Mouse (Mus musculus) kidney, adult 18-20 months (tissue): Measurements from ENCODE around the gene Zfp992.
"Not testable (repeated sequence)": the region's sequence is repeated elsewhere in the genome, so short reads cannot be mapped to it uniquely, and the experiment has no call there.

Experiments
- DNase-seq: peaks from one replicate; pipeline ENCODE4 v3.0.0; 2021

The Zfp992 gene

DNA sequence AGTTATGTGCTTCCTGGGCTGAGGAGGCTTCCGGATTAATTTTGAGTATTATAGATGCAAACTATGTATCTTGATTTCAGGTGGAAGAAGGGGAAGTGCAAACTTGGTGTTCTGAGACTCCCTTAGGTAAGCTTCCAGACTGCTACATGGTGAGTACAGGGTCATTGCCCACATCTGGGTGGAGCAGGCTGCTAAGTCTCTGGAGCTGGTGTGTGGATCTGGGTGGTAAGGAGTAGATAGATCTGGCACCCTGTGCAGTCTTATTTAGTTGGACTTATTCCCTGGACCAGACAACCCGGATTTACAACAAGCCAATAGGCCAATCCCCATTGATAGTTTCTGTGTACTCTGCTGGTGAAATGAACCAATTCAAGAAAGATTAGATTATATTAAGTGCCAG, at the start of gene Zfp992:
Zfp992 (plus strand) TSS at position 74 of the 400 bp plus-strand sequence.
- DNase-seq, result not testable (repeated sequence)

DNA sequence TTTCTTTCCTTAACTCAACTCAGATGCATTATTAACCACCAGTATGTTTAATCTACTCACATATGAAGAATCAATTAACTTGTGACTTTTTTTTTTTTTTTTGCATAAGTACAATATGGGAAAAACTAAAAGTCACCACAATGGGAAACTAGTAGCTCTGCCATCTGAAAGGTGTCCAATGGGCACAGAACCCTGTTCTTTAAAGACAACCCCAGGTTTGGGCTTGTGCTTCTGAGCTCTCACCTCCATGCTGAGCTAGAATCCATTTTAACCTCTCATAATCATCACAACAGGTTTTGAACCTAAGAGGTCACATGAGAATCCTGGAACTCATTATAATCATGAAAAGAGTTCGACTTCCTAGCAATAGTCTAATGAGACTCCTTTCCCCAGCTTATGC, 19.4 kb upstream of the Zfp992 start:
- DNase-seq, result not testable (repeated sequence)

DNA sequence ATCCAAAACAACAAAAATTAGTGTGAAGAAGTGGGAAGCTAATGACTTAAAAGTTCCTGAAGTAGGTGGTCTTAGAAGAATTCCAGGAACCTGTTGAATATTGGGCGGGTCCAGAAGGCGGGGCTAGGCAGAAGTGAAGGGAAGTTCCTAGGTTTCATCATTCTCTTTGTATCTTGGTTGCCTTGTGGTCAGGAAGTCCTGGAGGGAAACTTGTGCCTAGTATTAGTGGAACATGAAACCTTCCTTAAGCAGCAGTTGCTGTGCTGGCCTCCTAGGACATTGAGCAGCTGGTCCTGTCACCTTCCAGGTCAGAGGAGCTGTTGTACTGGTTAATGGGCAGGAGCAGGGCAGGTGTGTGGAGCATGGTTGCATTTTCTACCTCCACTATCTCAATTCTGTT, 17.9 kb upstream of the Zfp992 start:
- DNase-seq, result not testable (repeated sequence)

DNA sequence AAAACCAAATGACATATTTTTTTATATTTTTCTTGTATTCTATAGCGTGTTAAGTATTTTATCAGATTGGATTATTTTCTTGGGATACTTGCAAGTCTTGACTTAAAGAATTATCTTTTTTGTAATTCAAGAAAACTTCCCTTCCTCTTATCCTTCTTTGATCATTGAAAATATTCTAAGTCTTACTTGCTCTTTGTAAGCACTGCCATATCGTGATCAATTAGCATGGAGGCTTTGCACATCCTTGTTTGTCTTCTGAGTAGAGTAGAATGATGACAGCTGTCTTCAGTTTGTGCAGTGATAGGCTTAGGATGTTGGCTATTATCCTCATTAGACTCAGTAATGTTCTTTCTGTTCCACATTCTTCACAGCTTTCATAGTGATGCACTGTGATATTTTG, 13.3 kb upstream of the Zfp992 start:
- not testable (repeated sequence) for DNase-seq

GRCm38 (mm10) chr4:146437256-146437655, 11.6 kb upstream of the Zfp992 start:
- not testable (repeated sequence) for DNase-seq

- DNase-seq, result not testable (repeated sequence)
Measured at GRCm38 (mm10) chr4:146444345-146444744, 4.5 kb upstream of the Zfp992 start.

GRCm38 (mm10) chr4:146445121-146445520, 3.7 kb upstream of the Zfp992 start:
- not testable (repeated sequence) for DNase-seq

GRCm38 (mm10) chr4:146446135-146446534, 2.7 kb upstream of the Zfp992 start:
- not testable (repeated sequence) for DNase-seq

DNA sequence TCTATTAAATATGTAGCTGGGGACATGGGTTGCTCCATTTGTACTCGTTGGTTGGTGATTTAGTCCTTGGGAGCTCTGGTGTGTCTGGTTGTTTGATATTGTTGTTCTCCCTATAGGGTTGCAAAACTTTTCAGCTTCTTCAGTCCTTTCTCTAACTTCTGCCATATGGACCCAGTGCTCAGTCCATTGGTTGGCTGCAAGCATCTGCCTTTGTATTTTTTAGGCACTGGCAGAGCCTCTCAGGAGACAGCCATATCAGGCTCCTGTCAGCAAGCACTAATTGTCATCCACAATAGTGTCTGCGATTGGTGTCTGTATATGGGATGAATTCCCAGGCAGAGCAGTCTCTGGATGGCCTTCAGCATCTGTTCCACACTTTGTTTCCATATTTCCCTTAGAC, 1.8 kb upstream of the Zfp992 start:
- DNase-seq, result not testable (repeated sequence)

- not testable (repeated sequence) for DNase-seq
Measured at GRCm38 (mm10) chr4:146449711-146450110, 888 bp downstream of the Zfp992 start.

DNA sequence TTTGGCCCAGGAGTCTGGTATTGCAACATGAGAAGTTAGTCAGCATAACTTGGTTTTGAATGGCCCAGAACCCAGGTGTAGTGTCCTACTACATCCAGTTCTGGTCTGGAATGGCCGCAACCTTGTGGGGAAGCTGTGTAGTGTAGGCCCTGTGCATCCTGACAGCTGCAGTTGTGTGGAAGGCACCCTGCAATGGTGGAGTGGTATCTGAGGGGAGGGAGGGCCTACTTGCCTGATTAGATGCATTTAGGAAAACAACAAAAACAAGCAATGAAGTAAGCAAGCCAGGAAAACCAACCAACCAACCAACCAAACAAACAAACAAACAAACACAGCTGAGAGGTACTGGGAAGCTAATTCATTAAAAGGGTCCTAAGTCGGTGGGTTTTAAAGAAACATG, 3.8 kb downstream of the Zfp992 start:
- not testable (repeated sequence) for DNase-seq

- DNase-seq, result not testable (repeated sequence)
Measured at GRCm38 (mm10) chr4:146454170-146454569, 5.3 kb downstream of the Zfp992 start.

- DNase-seq, result no peak
Measured at GRCm38 (mm10) chr4:146454896-146455295, 6.1 kb downstream of the Zfp992 start.

DNA sequence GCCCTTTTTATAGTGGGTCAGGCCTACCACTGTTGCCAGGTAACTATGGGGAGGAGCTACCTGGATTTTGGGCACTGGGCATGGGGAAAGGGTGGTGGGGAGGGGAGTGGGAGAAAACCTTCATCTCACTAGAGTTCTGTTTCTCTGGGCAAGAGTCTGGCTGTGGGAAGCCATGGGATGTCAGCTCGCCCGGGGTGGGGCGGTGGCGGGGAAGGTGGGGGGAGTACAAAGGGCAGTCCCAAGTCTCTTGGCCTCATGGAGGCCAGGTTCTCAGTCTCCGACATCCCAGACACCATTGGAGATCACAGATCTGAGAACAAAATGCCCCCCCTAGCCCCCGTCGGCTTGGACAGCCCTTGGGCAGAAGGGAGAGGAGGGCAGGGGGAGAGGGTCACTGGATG, 6.5 kb downstream of the Zfp992 start:
- DNase-seq, result no peak

DNA sequence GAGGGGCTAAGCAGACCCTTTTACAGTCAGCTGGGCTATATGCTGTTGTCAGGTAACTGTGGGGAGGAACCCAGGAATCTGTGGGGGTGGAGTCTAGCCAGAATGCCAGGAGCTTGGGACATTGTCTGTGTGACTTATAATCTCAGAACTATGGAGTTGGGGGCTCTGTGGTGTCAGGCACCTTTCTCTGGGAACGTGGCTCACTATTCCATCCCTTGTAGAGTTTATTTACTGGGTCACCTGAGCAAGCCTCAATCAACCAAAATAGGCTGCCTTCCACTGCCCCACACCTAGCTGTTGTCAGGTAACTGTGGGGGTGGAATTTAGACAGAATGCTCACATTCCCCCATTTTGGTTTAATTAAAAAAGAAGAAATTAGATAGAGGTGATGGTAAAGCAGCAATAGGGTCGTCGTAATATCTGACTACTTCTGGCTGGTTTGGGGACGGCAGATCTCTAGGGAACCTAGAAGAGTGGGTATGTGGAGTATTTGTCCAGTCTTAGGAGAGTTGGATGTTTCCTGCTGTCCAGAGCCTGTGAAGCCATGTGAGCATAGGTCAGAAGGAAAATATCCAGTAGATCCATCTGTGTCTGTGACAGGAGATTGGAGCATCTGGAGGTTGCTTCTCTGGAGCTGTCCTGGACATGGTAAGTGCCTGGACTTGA, 7.4 kb downstream of the Zfp992 start:
- DNase-seq, result no peak

DNA sequence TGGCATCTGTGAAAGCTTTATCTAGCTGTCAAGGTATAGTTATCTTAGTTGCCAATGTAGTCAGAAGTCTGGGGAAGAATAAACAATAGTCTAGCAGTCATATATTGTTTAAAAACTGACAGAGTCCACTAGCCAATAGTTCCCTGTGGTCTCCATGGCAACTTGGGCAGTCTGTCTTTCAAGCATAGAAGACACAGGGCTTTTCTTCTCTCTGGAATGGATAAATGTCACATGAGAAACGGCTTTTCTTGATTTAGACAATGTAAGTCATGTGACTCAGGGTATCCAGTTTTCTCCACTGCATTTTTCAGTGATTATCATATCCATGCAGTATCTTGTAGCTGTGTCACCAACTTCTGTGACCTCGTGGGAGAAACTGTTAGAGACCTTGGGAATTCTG, 8.3 kb downstream of the Zfp992 start:
- DNase-seq, result no peak

GRCm38 (mm10) chr4:146457720-146458119, 8.9 kb downstream of the Zfp992 start:
- DNase-seq, result no peak

GRCm38 (mm10) chr4:146459822-146460221, 11.0 kb downstream of the Zfp992 start:
- not testable (repeated sequence) for DNase-seq

DNA sequence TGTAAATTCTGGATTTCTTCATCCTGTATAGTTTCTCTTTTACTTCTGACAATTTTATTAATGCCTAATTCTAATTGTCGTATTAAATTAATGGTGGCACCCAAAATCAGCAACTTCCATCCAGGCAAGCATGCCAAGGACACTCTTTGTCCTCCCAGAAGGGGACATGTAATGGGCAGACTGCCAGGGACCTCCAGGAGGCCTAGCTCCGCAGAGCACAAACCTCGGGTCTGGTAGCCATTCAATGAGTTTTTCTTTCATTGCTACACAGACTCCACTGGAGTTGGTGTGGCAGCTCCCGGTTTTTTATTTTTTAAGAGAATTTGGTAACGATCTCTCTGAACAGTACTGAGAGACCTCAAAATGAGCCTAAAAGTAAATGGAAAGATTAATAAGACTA, 11.9 kb downstream of the Zfp992 start:
- DNase-seq, result not testable (repeated sequence)

- not testable (repeated sequence) for DNase-seq
Measured at GRCm38 (mm10) chr4:146463649-146464351, 15.0 kb downstream of the Zfp992 start.

DNA sequence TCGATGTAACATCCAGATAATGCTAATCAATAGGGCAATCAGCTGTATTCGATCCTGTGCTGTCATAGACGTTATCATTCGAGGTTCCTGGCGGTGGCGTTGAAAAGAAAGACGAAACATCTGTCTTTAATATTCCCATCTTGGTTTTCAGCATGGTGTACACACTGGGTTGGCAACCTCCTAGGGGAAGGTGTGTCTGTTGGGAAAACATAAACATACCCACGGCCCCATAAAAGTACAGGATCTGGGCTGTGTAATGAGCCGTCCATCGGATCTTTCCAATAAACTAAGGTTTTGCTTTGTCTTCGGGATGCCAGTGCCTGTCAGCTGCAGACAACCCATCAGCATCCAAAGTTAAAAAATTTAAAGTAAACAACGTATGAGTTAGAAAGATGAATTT, 21.2 kb downstream of the Zfp992 start:
- not testable (repeated sequence) for DNase-seq

- not testable (repeated sequence) for DNase-seq
Measured at GRCm38 (mm10) chr4:146474181-146474580, 25.4 kb downstream of the Zfp992 start.

- DNase-seq, result not testable (repeated sequence)
Measured at GRCm38 (mm10) chr4:146474716-146475676, 26.2 kb downstream of the Zfp992 start.
